Mouse (Mus musculus) 3134 (cell line): ENCODE results near the gene Asb2.

Source experiments
- DNase-seq: peaks from one replicate; pipeline ENCODE4 v3.0.0-alpha.2; 2011; ENCODE audit warnings: low spot score; ENCODE audit not compliant: insufficient read length; ENCODE audit errors: extremely low read depth

Asb2 gene

GRCm38 (mm10) chr12:103325156-103325857 lies 30.5 kb downstream of the Asb2 start:
- peak; percentile 67 for DNase-seq

- DNase-seq: no peak
These were observed 33.0 kb downstream of the Asb2 start for GRCm38 (mm10) chr12:103322801-103323200.

- DNase-seq: no peak
These were observed 39.8 kb downstream of the Asb2 start for GRCm38 (mm10) chr12:103315831-103316545.

GRCm38 (mm10) chr12:103314640-103315361 lies 41.0 kb downstream of the Asb2 start:
- DNase-seq: no peak

- DNase-seq: no peak
These were observed 41.7 kb downstream of the Asb2 start for GRCm38 (mm10) chr12:103313871-103314639.

GRCm38 (mm10) chr12:103313274-103313673 lies 42.5 kb downstream of the Asb2 start:
- DNase-seq: no peak

- DNase-seq: no peak
These were observed 43.9 kb downstream of the Asb2 start for GRCm38 (mm10) chr12:103311921-103312320.

GRCm38 (mm10) chr12:103310744-103311267 lies 45.0 kb downstream of the Asb2 start, which contains the start of gene Fam181a:
Gene Fam181a (plus strand): TSS chr12:103310975.
- no peak for DNase-seq

GRCm38 (mm10) chr12:103306720-103307119 lies 49.1 kb downstream of the Asb2 start:
- DNase-seq: no peak

- DNase-seq: no peak
These were observed 49.6 kb downstream of the Asb2 start for GRCm38 (mm10) chr12:103306224-103306623.

GRCm38 (mm10) chr12:103302960-103303359 lies 52.8 kb downstream of the Asb2 start:
- DNase-seq: no peak

GRCm38 (mm10) chr12:103301645-103302044 lies 54.2 kb downstream of the Asb2 start:
- DNase-seq: no peak

- DNase-seq: peak; percentile 39
These were observed 55.3 kb downstream of the Asb2 start for GRCm38 (mm10) chr12:103300493-103300892.

- DNase-seq: no peak
These were observed 59.5 kb downstream of the Asb2 start for GRCm38 (mm10) chr12:103296292-103296691.

GRCm38 (mm10) chr12:103292366-103292765 lies 63.4 kb downstream of the Asb2 start:
- DNase-seq: no peak

- no peak for DNase-seq
These were observed 68.5 kb downstream of the Asb2 start for GRCm38 (mm10) chr12:103287276-103287675.

- no peak for DNase-seq
These were observed 72.4 kb downstream of the Asb2 start for GRCm38 (mm10) chr12:103283411-103283810.

GRCm38 (mm10) chr12:103282936-103283335 lies 72.9 kb downstream of the Asb2 start:
- no peak for DNase-seq

- peak; percentile 77 for DNase-seq
These were observed 73.9 kb downstream of the Asb2 start for GRCm38 (mm10) chr12:103281912-103282311.

- peak; percentile 63 for DNase-seq
These were observed 74.3 kb downstream of the Asb2 start for GRCm38 (mm10) chr12:103281491-103281890.
